Mouse (Mus musculus) spleen, adult 2 months (tissue): ENCODE results near the gene H2-DMb2. TPM values are rescaled to one million over a fixed set of nuclear protein-coding genes. Genes with fewer than 3 reads are reported as not detected.

ENCODE experiments used
- DNase-seq, 2 experiments: peaks; one replicate each; pipeline versions ENCODE4 v3.0.0 to v3.0.0-alpha.2; 2012 to 2021; ENCODE audit warnings: low spot score in 2 of 2, low read depth in 1 of 2
- H3K27ac ChIP-seq: fragments of 200-500 bp; 2 replicates; pipeline ENCODE4 v1.5.1; 2012; ENCODE audit warnings: low read length, inconsistent platforms; ENCODE audit not compliant: insufficient read depth
- H3K27me3 ChIP-seq: fragments of 200-500 bp; 2 replicates; pipeline ENCODE4 v1.6.1; 2012; ENCODE audit warnings: mild to moderate bottlenecking, moderate library complexity, low read length, inconsistent platforms; ENCODE audit not compliant: control insufficient read depth, insufficient read depth
- H3K36me3 ChIP-seq: fragments of 200-500 bp; 2 replicates; pipeline ENCODE4 v1.6.1; 2012; ENCODE audit warnings: mild to moderate bottlenecking, low read length, inconsistent platforms; ENCODE audit not compliant: control insufficient read depth, insufficient read depth
- H3K4me1 ChIP-seq: fragments of 200-500 bp; 2 replicates; pipeline ENCODE4 v1.6.1; 2011; ENCODE audit warnings: inconsistent platforms; ENCODE audit not compliant: control insufficient read depth, insufficient read depth, insufficient read length
- H3K4me3 ChIP-seq: fragments of 200-500 bp; 2 replicates; pipeline ENCODE4 v1.5.1; 2011; ENCODE audit warnings: mild to moderate bottlenecking, inconsistent platforms; ENCODE audit not compliant: insufficient read depth, insufficient read length; ENCODE audit errors: extremely low read depth
- CTCF ChIP-seq: fragments of 200-500 bp; IDR thresholded peaks from 2 replicates; pipeline ENCODE4 v1.5.1; 2011; ENCODE audit warnings: mild to moderate bottlenecking, inconsistent platforms; ENCODE audit not compliant: insufficient read depth, insufficient read length, insufficient replicate concordance; ENCODE audit errors: extremely low read depth
- POLR2A ChIP-seq: fragments of 200-500 bp; IDR thresholded peaks from 2 replicates; pipeline ENCODE4 v1.6.1; 2011; ENCODE audit warnings: low read depth, low read length, inconsistent platforms
- WGBS: fragments of 180-500 bp; shearing (Covaris S2); methylation state at CpG from one replicate; pipeline ENCODE4 v1.1.7; 2018; 5-methylcytosine and 5-hydroxymethylcytosine counted together
- polyA plus RNA-seq: library from polyadenylated mRNA; depleted of rRNA; stranded (reverse); fragments of >200 nt; gene quantifications from 2 replicates; pipeline ENCODE4 v1.2.3, GENCODE M21; 2012; rRNA removed

H2-DMb2 gene
- polyA plus RNA-seq, 1 experiment, result 456 TPM

- Histone ChIP-seq H3K4me3 (peak within 1 kb of the TSS; percentile 89), H3K36me3 (peaks cover 36% of the 10 kb centered on the region), H3K4me1 (peaks cover 12% of the 10 kb centered on the region), H3K27me3 (no peaks in the 10 kb centered on the region), H3K27ac (peak within 1 kb of the TSS; percentile 91)
- TF ChIP-seq POLR2A, result peak; percentile 42; the same call in 1 of the 2 replicates
- TF ChIP-seq CTCF, result no peak
- 11% methylated on average over 41 of the region's 41 CpGs for WGBS
- peak; percentile 68 to 91 for DNase-seq
These were observed 54.1 kb downstream of the H2-DMb2 start, which contains the start of gene Psmb8 for GRCm38 (mm10) chr17:34196941-34197894. Gene Psmb8 (plus strand): TSS chr17:34197721.

GRCm38 (mm10) chr17:34197904-34198520 lies 54.9 kb downstream of the H2-DMb2 start:
- peak overlapping the region; percentile 91 for H3K27ac ChIP-seq
- peak; percentile 74 to 84 for DNase-seq
- peaks cover 13% of the 10 kb centered on the region for H3K4me1 ChIP-seq
- peak overlapping the region; percentile 89 for H3K4me3 ChIP-seq
- peak; percentile 79 for TF ChIP-seq POLR2A
- TF ChIP-seq CTCF, result no peak
- WGBS, result 1% methylated on average over 32 of the region's 32 CpGs
- H3K27me3 ChIP-seq, result no peaks in the 10 kb centered on the region
- H3K36me3 ChIP-seq, result peaks cover 28% of the 10 kb centered on the region

- no peak for DNase-seq
- H3K4me3 ChIP-seq, result peak overlapping the region; percentile 89
- TF ChIP-seq POLR2A (no peak), CTCF (no peak)
- peaks cover 16% of the 10 kb centered on the region for H3K4me1 ChIP-seq
- under 1% methylated on average over 11 of the region's 11 CpGs for WGBS
- H3K27ac ChIP-seq, result peak overlapping the region; percentile 91
- H3K27me3 ChIP-seq, result no peaks in the 10 kb centered on the region
- H3K36me3 ChIP-seq, result peaks cover 25% of the 10 kb centered on the region
These were observed 55.4 kb downstream of the H2-DMb2 start for GRCm38 (mm10) chr17:34198521-34198912.

- H3K4me1 ChIP-seq, result peaks cover 22% of the 10 kb centered on the region
- H3K4me3 ChIP-seq, result peak overlapping the region; percentile 89
- no peak for DNase-seq
- 28% methylated on average over 12 of the region's 12 CpGs for WGBS
- TF ChIP-seq POLR2A (no peak), CTCF (no peak)
- H3K27ac ChIP-seq, result peak overlapping the region; percentile 91
- no peaks in the 10 kb centered on the region for H3K27me3 ChIP-seq
- peaks cover 19% of the 10 kb centered on the region for H3K36me3 ChIP-seq
These were observed 56.0 kb downstream of the H2-DMb2 start for GRCm38 (mm10) chr17:34199050-34199619.

GRCm38 (mm10) chr17:34200047-34200446 lies 56.9 kb downstream of the H2-DMb2 start:
- Histone ChIP-seq H3K27me3 (no peaks in the 10 kb centered on the region), H3K27ac (no peak overlapping the region), H3K4me1 (peaks cover 22% of the 10 kb centered on the region), H3K36me3 (peaks cover 15% of the 10 kb centered on the region), H3K4me3 (no peak overlapping the region)
- TF ChIP-seq CTCF, result no peak
- no peak for TF ChIP-seq POLR2A
- 89% methylated on average over 10 of the region's 10 CpGs for WGBS
- no peak for DNase-seq

- peaks cover 25% of the 10 kb centered on the region for H3K4me1 ChIP-seq
- peaks cover 13% of the 10 kb centered on the region for H3K36me3 ChIP-seq
These were observed 57.8 kb downstream of the H2-DMb2 start for GRCm38 (mm10) chr17:34200772-34201505.

More at GRCm38 (mm10) chr17:34200772-34201505, 57.8 kb downstream of the H2-DMb2 start:
- TF ChIP-seq CTCF (no peak), POLR2A (no peak)
- WGBS, result 74% methylated on average over 16 of the region's 16 CpGs
- Histone ChIP-seq H3K4me3 (no peak overlapping the region), H3K27me3 (no peaks in the 10 kb centered on the region), H3K27ac (peak overlapping the region; percentile 62)
- no peak for DNase-seq

Other genes with a start within 250 kb of the H2-DMb2 start
- gene Platr17, start 238.2 kb upstream of the H2-DMb2 start, polyA plus RNA-seq, result 0.47 and 0.68 TPM in 2 replicates
- 56.8 and 65.6 TPM in 2 replicates for gene Daxx, start 233.9 kb upstream of the H2-DMb2 start, polyA plus RNA-seq
- 188 and 240 TPM in 2 replicates for gene Tapbp, start 227.4 kb upstream of the H2-DMb2 start, polyA plus RNA-seq
- gene Zbtb22, start 227.4 kb upstream of the H2-DMb2 start, polyA plus RNA-seq, result 62.9 and 122 TPM in 2 replicates
- gene Rgl2, start 213.8 kb upstream of the H2-DMb2 start, polyA plus RNA-seq, result 234 and 301 TPM in 2 replicates
- gene Pfdn6, start 203.0 kb upstream of the H2-DMb2 start, polyA plus RNA-seq, result 13.8 and 16.0 TPM in 2 replicates
- gene Wdr46, start 202.6 kb upstream of the H2-DMb2 start, polyA plus RNA-seq, result 20.5 and 26.7 TPM in 2 replicates
- 18.9 and 20.6 TPM in 2 replicates for gene B3galt4, start 191.8 kb upstream of the H2-DMb2 start, polyA plus RNA-seq
- 58.0 and 73.2 TPM in 2 replicates for gene Vps52, start 187.5 kb upstream of the H2-DMb2 start, polyA plus RNA-seq
- gene Rps18, start 187.3 kb upstream of the H2-DMb2 start, polyA plus RNA-seq, result 476 and 550 TPM in 2 replicates
- 5,070 and 5,425 TPM in 2 replicates for gene H2-K1, start 143.0 kb upstream of the H2-DMb2 start, polyA plus RNA-seq
- gene Ring1, start 118.6 kb upstream of the H2-DMb2 start, polyA plus RNA-seq, result 52.0 and 61.3 TPM in 2 replicates
- gene H2-Ke6, start 115.2 kb upstream of the H2-DMb2 start, polyA plus RNA-seq, result 122 and 202 TPM in 2 replicates
- gene Slc39a7, start 111.6 kb upstream of the H2-DMb2 start, polyA plus RNA-seq, result 86.8 and 99.4 TPM in 2 replicates
- 76.9 and 99.7 TPM in 2 replicates for gene Rxrb, start 111.5 kb upstream of the H2-DMb2 start, polyA plus RNA-seq
- 4.7 and 6.4 TPM in 2 replicates for gene Col11a2, start 103.9 kb upstream of the H2-DMb2 start, polyA plus RNA-seq
- gene H2-Oa, start 51.0 kb upstream of the H2-DMb2 start, polyA plus RNA-seq, result 228 and 326 TPM in 2 replicates
- gene H2-DMa, start 23.8 kb upstream of the H2-DMb2 start, polyA plus RNA-seq, result 302 and 363 TPM in 2 replicates
- gene Brd2, start 20.7 kb upstream of the H2-DMb2 start, polyA plus RNA-seq, result 97.9 and 112 TPM in 2 replicates
- 322 and 426 TPM in 2 replicates for gene H2-DMb1, start 9.8 kb downstream of the H2-DMb2 start, polyA plus RNA-seq
- gene Tap1, start 44.2 kb downstream of the H2-DMb2 start, polyA plus RNA-seq, result 144 and 178 TPM in 2 replicates
- gene Psmb9, start 44.5 kb downstream of the H2-DMb2 start, polyA plus RNA-seq, result 159 and 225 TPM in 2 replicates
- 260 and 307 TPM in 2 replicates for gene Psmb8, start 54.4 kb downstream of the H2-DMb2 start, polyA plus RNA-seq
- 83.0 and 111 TPM in 2 replicates for gene Tap2, start 60.2 kb downstream of the H2-DMb2 start, polyA plus RNA-seq
- gene H2-Ob, start 95.6 kb downstream of the H2-DMb2 start, polyA plus RNA-seq, result 318 and 334 TPM in 2 replicates
- gene H2-Ab1, start 114.4 kb downstream of the H2-DMb2 start, polyA plus RNA-seq, result 5,504 and 8,483 TPM in 2 replicates
- gene H2-Aa, start 144.5 kb downstream of the H2-DMb2 start, polyA plus RNA-seq, result 1,846 and 1,869 TPM in 2 replicates
- gene H2-Eb1, start 162.6 kb downstream of the H2-DMb2 start, polyA plus RNA-seq, result 1,025 and 1,109 TPM in 2 replicates
- gene H2-Eb2, start 182.4 kb downstream of the H2-DMb2 start, polyA plus RNA-seq, result 11.4 and 13.5 TPM in 2 replicates
- 4.1 and 4.4 TPM in 2 replicates for gene Btnl2, start 211.5 kb downstream of the H2-DMb2 start, polyA plus RNA-seq
- gene Btnl1, start 233.8 kb downstream of the H2-DMb2 start, polyA plus RNA-seq, result 0.35 and 0.56 TPM in 2 replicates